Mouse (Mus musculus): Measurements from ENCODE around the gene Rasgrp2. TPM values are rescaled to one million over a fixed set of nuclear protein-coding genes. Genes with fewer than 3 reads are reported as not detected.

Gene Rasgrp2
- total and polyA plus RNA-seq, 3 experiments = 176 to 233 TPM; not detected in 1

DNA sequence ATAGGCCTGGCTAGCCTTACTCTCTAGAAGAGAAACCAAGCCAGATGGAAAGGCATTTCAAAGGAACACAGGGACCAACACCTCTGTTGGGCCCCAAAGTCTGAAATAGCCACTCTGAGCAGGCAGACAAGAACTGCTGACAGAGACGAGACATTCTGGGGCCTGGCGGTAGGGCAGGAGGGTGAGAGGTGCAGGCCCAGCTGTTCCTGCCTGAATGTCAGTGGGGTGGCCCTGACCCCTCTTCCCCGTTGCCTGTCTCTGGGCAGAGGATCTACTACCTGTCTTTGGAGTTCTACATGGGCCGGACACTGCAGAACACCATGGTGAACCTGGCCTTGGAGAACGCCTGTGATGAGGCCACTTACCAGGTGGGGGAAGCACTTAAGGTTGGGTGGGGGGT lies 13.7 kb upstream of the Rasgrp2 start:
- Histone ChIP-seq H3K9me3 (replicated peaks; ENCODE audit: insufficient read depth, low read length) (no peaks in the 10 kb centered on the region), H3K4me3 (ENCODE audit: control insufficient read depth in 1 of 2, insufficient read depth in 1 of 2, low read depth in 2 of 2, low read length in 2 of 2) (no peak overlapping the region), H3K27me3 (ENCODE audit: control insufficient read depth in 1 of 2, insufficient read depth in 2 of 2, low read length in 2 of 2) (no peaks in the 10 kb centered on the region), H3K79me2 (ENCODE audit: control insufficient read depth, insufficient read depth, low read length, poor library complexity) (no peaks in the 10 kb centered on the region), H3K9ac (ENCODE audit: control insufficient read depth, low read depth, low read length, poor library complexity, severe bottlenecking) (no peak overlapping the region), H3K4me1 (ENCODE audit: control insufficient read depth in 1 of 2, insufficient read depth in 2 of 2, low read length in 2 of 2) (no peaks in the 10 kb centered on the region), H3K27ac (ENCODE audit: control insufficient read depth, low read depth, low read length) (no peak overlapping the region), H3K36me3 (ENCODE audit: control insufficient read depth in 1 of 2, insufficient read depth in 2 of 2, low read length in 2 of 2) (no peaks in the 10 kb centered on the region)
- TF ChIP-seq POLR2AphosphoS5 (IDR thresholded peaks at IDR 0.05; ENCODE audit: borderline replicate concordance, low read depth, low read length) (no peak), NELFE (IDR thresholded peaks at IDR 0.05; ENCODE audit: low read depth, low read length) (no peak), USF1 (IDR thresholded peaks at IDR 0.05; ENCODE audit: low read depth, low read length) (no peak), ZC3H11A (IDR thresholded peaks at IDR 0.05; ENCODE audit: low read depth, low read length) (no peak)
- no peak for DNase-seq (ENCODE audit: low read depth, low spot score)

DNA sequence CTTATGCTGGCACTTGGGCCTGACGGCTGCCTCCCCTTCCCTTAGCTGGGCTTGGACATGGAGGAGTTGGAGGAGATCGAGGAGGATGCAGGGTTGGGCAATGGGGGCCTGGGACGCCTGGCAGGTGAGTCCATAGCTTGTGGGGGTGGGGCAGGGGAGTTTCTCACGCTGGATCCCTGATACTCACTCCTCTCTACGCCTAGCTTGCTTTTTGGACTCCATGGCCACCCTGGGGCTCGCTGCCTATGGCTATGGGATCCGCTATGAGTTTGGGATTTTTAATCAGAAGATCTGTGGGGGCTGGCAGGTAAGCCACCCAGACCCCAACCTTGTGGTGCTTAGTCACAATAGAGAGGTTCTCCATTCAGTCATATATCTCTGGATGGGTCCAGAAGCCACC lies 13.3 kb upstream of the Rasgrp2 start:
- DNase-seq (ENCODE audit: low read depth, low spot score) = no peak
- H3K4me1 ChIP-seq (ENCODE audit: control insufficient read depth in 1 of 2, insufficient read depth in 2 of 2, low read length in 2 of 2) = no peaks in the 10 kb centered on the region
- H3K27ac ChIP-seq (ENCODE audit: control insufficient read depth, low read depth, low read length) = no peak overlapping the region
- H3K9ac ChIP-seq (ENCODE audit: control insufficient read depth, low read depth, low read length, poor library complexity, severe bottlenecking) = no peak overlapping the region
- no peaks in the 10 kb centered on the region for H3K36me3 ChIP-seq (ENCODE audit: control insufficient read depth in 1 of 2, insufficient read depth in 2 of 2, low read length in 2 of 2)
- H3K27me3 ChIP-seq (ENCODE audit: control insufficient read depth in 1 of 2, insufficient read depth in 2 of 2, low read length in 2 of 2) = no peaks in the 10 kb centered on the region
- no peak overlapping the region for H3K4me3 ChIP-seq (ENCODE audit: control insufficient read depth in 1 of 2, insufficient read depth in 1 of 2, low read depth in 2 of 2, low read length in 2 of 2)
- TF ChIP-seq POLR2AphosphoS2 (IDR thresholded peaks at IDR 0.05; ENCODE audit: low read length) = no peak
- TF ChIP-seq NELFE (IDR thresholded peaks at IDR 0.05; ENCODE audit: low read depth, low read length) = no peak
- TF ChIP-seq CTCF (IDR thresholded peaks at IDR 0.05 in 2 of 3, conservative IDR thresholded peaks at IDR 0.05 in 1 of 3; ENCODE audit: control insufficient read depth in 1 of 3, insufficient read depth in 1 of 3, low read depth in 2 of 3, low read length in 3 of 3, poor library complexity in 1 of 3, severe bottlenecking in 1 of 3) = no peak
- no peak for TF ChIP-seq MAX (IDR thresholded peaks at IDR 0.05; ENCODE audit: low read length)
- no peak for TF ChIP-seq ZNF384 (IDR thresholded peaks at IDR 0.05; ENCODE audit: low read depth, low read length)
- TF ChIP-seq MYC (IDR thresholded peaks at IDR 0.05; ENCODE audit: low read depth, low read length) = no peak
- no peak for TF ChIP-seq RCOR1 (IDR thresholded peaks at IDR 0.05; ENCODE audit: low read depth, low read length)
- no peak for TF ChIP-seq ZC3H11A (IDR thresholded peaks at IDR 0.05; ENCODE audit: low read depth, low read length)
- no peaks in the 10 kb centered on the region for H3K9me3 ChIP-seq (replicated peaks; ENCODE audit: insufficient read depth, low read length)
- H3K79me2 ChIP-seq (ENCODE audit: control insufficient read depth, insufficient read depth, low read length, poor library complexity) = no peaks in the 10 kb centered on the region

DNA sequence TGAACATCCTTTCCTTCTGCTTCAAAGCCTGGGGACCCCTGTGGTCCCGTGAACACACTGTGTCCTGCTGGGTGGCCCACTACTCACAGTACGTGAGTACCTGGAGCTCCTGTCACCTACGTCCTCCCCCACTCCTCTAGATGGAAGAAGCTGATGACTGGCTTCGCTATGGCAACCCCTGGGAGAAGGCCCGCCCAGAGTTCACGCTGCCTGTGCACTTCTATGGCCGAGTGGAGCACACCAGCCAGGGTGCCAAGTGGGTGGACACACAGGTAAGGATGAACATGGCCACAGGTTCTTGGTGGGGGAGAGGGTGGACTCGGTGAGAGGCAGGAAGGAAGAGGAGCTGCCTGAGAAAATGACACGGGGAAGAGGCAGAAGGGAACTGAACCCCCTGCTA lies 12.9 kb upstream of the Rasgrp2 start:
- Histone ChIP-seq H3K36me3 (ENCODE audit: control insufficient read depth in 1 of 2, insufficient read depth in 2 of 2, low read length in 2 of 2) (no peaks in the 10 kb centered on the region), H3K27me3 (ENCODE audit: control insufficient read depth in 1 of 2, insufficient read depth in 2 of 2, low read length in 2 of 2) (no peaks in the 10 kb centered on the region), H3K4me3 (ENCODE audit: control insufficient read depth in 1 of 2, insufficient read depth in 1 of 2, low read depth in 2 of 2, low read length in 2 of 2) (no peak overlapping the region), H3K27ac (ENCODE audit: control insufficient read depth, low read depth, low read length) (no peak overlapping the region), H3K4me1 (ENCODE audit: control insufficient read depth in 1 of 2, insufficient read depth in 2 of 2, low read length in 2 of 2) (no peaks in the 10 kb centered on the region), H3K79me2 (ENCODE audit: control insufficient read depth, insufficient read depth, low read length, poor library complexity) (no peaks in the 10 kb centered on the region), H3K9ac (ENCODE audit: control insufficient read depth, low read depth, low read length, poor library complexity, severe bottlenecking) (no peak overlapping the region), H3K9me3 (replicated peaks; ENCODE audit: insufficient read depth, low read length) (no peaks in the 10 kb centered on the region)
- DNase-seq (ENCODE audit: low read depth, low spot score) = no peak
- TF ChIP-seq NELFE (IDR thresholded peaks at IDR 0.05; ENCODE audit: low read depth, low read length) (no peak), TCF12 (IDR thresholded peaks at IDR 0.05; ENCODE audit: low read depth, low read length) (no peak), ZKSCAN1 (IDR thresholded peaks at IDR 0.05; ENCODE audit: low read depth, low read length) (no peak), ZMIZ1 (IDR thresholded peaks at IDR 0.05; ENCODE audit: low read depth, low read length) (no peak), MAX (IDR thresholded peaks at IDR 0.05; ENCODE audit: low read length) (no peak), MXI1 (IDR thresholded peaks at IDR 0.05; ENCODE audit: low read depth, low read length) (no peak), SMC3 (IDR thresholded peaks at IDR 0.05; ENCODE audit: low read depth, low read length) (no peak), USF2 (IDR thresholded peaks at IDR 0.05; ENCODE audit: borderline replicate concordance in 1 of 2, insufficient read depth in 1 of 2, low read depth in 1 of 2, low read length in 2 of 2) (no peak), KAT2A (conservative IDR thresholded peaks at IDR 0.05; ENCODE audit: low read depth, low read length) (no peak), ZNF384 (IDR thresholded peaks at IDR 0.05; ENCODE audit: low read depth, low read length) (no peak)
